Mouse (Mus musculus): ENCODE data around the gene Nufip1.

DNA sequence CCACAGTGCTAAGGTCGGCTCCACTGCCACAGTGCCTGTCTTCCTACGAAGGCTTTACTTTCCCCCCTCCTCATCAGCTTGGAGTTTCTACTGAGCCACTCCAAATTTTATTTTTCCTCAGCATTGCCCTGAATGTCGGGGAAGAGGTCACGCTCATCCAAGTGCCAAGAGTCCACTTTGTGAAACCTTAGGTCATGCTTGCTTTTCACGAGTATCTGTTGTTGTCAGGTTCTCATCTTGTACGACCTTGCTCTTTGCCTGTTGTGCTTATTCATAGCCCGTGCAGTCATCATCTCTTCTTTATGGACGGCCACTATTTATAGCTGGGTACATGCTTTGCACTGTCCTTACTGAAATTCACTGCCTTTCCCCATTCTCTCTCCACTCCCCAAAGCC is 12.0 kb downstream of the Nufip1 start:
- TF ChIP-seq CTCF (IDR thresholded peaks at IDR 0.05; ENCODE audit: borderline replicate concordance, insufficient read depth, low read depth, low read length) (no peak), POLR2A (IDR thresholded peaks at IDR 0.05; ENCODE audit: borderline replicate concordance, insufficient read depth, low read length) (no peak)
